Mouse (Mus musculus): Measurements from ENCODE around the gene Mfsd5. TPM values are rescaled to one million over a fixed set of nuclear protein-coding genes. Genes with fewer than 3 reads are reported as not detected.
A peak's percentile ranks its signal among the peaks of the same experiment; 100 is the strongest.

Mfsd5 gene
- polyA plus RNA-seq, 1 experiment from 2014 or later = 63.1 TPM

DNA sequence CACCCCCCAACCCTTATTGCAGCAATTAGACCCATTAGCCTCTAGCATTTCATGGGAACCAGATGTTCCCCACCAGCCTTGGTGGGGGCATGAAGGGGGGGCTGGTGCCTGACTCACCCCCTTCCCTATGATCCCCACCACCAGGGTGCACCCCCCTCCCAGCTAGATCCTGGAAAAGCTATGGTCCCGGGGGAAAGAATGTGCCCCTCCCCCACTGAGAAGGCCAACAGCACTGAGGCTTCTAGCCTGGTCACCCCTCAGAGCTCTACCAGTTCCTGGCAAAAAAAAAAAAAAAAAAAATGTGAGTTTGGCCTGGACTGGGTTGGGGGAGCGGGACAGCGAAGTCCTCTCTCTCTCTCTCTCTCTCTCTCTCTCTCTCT, 30.5 kb upstream of the Mfsd5 start:
- DNase-seq = peak; percentile 73
- Histone ChIP-seq H3K4me2 (peak overlapping the region; percentile 81), H3K27ac (ENCODE audit: low read depth) (peak overlapping the region; percentile 99), H3K4me1 (ENCODE audit: insufficient read depth) (peaks cover 29% of the 10 kb centered on the region), H3K36me3 (ENCODE audit: insufficient read depth) (peaks cover 29% of the 10 kb centered on the region; the same call in 1 of the 2 replicates), H3K27me3 (ENCODE audit: insufficient read depth, low read length) (no peaks in the 10 kb centered on the region), H3K9ac (no peak overlapping the region), H3K9me3 (ENCODE audit: low read depth, low read length) (no peaks in the 10 kb centered on the region), H3K4me3 (ENCODE audit: low read depth, low read length) (peak overlapping the region; percentile 51; the same call in 1 of the 2 replicates)
- 5% methylated on average over 3 of the region's 3 CpGs for WGBS
- TF ChIP-seq CTCF (IDR thresholded peaks at IDR 0.05; ENCODE audit: low read depth) = no peak
- no peak for ATAC-seq (ENCODE audit: insufficient read depth)

DNA sequence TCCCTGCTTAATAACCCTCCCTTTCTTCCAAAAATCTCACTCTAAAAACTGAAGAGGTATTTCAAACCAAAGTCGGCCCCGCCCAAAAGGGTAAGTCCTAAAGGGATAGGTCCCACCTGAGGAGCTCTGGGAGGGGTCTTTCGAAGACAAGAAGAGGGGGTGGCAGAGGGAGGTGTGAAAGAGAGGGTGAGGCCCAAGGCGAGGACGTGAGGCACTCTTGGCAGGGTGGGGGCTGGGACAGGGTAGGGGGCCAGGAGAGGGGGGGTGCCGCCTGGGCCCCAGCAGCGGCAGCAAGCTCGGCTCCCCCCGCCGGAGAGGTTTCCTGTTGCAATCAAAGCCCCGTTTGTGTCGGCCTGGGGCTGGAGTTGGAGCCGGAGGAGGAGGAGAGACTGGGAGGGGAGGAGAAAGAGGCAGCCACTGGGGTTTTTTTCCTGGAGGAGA, 30.0 kb upstream of the Mfsd5 start:
- peak overlapping the region; percentile 33 for H3K9ac ChIP-seq
- H3K4me2 ChIP-seq = peak overlapping the region; percentile 81
- peaks cover 24% of the 10 kb centered on the region for H3K4me1 ChIP-seq (ENCODE audit: insufficient read depth)
- ATAC-seq (ENCODE audit: insufficient read depth) (no peak), DNase-seq (peak; percentile 81)
- TF ChIP-seq CTCF (IDR thresholded peaks at IDR 0.05; ENCODE audit: low read depth) = no peak
- 3% methylated on average over 10 of the region's 13 CpGs for WGBS
- H3K4me3 ChIP-seq (ENCODE audit: low read depth, low read length) = peak overlapping the region; percentile 19
- peak overlapping the region; percentile 99 for H3K27ac ChIP-seq (ENCODE audit: low read depth)
- H3K9me3 ChIP-seq (ENCODE audit: low read depth, low read length) = no peaks in the 10 kb centered on the region
- H3K27me3 ChIP-seq (ENCODE audit: insufficient read depth, low read length) = no peaks in the 10 kb centered on the region
- peaks cover 29% of the 10 kb centered on the region; the same call in 1 of the 2 replicates for H3K36me3 ChIP-seq (ENCODE audit: insufficient read depth)

DNA sequence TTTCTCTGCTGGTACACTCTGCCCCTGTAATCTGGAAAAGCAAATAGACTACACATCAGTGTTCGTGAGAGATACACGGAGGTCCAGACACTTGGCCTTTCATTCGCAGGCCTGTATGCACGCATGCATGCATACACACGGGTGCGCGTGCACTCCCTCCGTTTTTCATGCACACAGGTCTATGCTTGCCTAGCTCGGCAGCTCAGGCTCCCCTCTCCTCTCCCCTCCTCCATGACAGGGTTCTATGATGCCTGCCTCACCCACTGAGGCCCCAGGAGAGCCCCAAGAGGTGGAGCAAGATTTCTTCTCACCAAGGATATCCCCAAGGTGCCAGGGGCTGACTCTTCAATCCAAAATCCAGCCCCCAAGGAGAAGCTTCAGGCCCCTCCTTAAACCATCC, 29.3 kb upstream of the Mfsd5 start:
- DNase-seq (peak; percentile 21), ATAC-seq (ENCODE audit: insufficient read depth) (no peak)
- TF ChIP-seq CTCF (IDR thresholded peaks at IDR 0.05; ENCODE audit: low read depth) = no peak
- Histone ChIP-seq H3K36me3 (ENCODE audit: insufficient read depth) (peaks cover 29% of the 10 kb centered on the region; the same call in 1 of the 2 replicates), H3K9ac (peak overlapping the region; percentile 33), H3K4me1 (ENCODE audit: insufficient read depth) (peaks cover 25% of the 10 kb centered on the region), H3K9me3 (ENCODE audit: low read depth, low read length) (no peaks in the 10 kb centered on the region), H3K4me3 (ENCODE audit: low read depth, low read length) (peak overlapping the region; percentile 19; the same call in 1 of the 2 replicates), H3K27ac (ENCODE audit: low read depth) (peak overlapping the region; percentile 99), H3K4me2 (peak overlapping the region; percentile 81), H3K27me3 (ENCODE audit: insufficient read depth, low read length) (no peaks in the 10 kb centered on the region)
- WGBS = 36% methylated on average over 9 of the region's 9 CpGs

DNA sequence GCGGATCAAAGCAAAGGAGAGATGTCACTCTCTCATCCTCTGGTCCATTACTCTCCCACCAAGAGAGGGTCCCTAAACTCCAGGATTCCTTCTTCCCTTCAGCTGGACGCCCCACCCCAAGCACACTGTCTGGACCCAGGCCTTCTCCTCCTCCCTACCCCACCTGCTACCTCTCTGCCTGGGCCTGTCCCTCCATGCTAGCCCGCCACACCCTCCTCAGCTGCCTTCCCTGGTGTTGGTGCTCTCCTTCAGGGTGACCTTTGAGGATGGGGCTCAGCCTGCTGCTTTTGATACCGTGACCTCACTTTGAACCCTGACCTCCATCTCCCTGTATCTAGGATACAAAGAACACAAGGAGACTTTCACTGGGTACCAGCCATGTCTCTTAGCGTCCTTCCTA, 28.7 kb upstream of the Mfsd5 start:
- no peak for ATAC-seq (ENCODE audit: insufficient read depth)
- 55% methylated on average over 5 of the region's 5 CpGs for WGBS
- Histone ChIP-seq H3K9me3 (ENCODE audit: low read depth, low read length) (no peaks in the 10 kb centered on the region), H3K4me1 (ENCODE audit: insufficient read depth) (peaks cover 26% of the 10 kb centered on the region), H3K27ac (ENCODE audit: low read depth) (peak overlapping the region; percentile 99; the same call in 1 of the 2 replicates), H3K36me3 (ENCODE audit: insufficient read depth) (peaks cover 29% of the 10 kb centered on the region; the same call in 1 of the 2 replicates), H3K4me2 (peak overlapping the region; percentile 81; the same call in 1 of the 2 replicates), H3K4me3 (ENCODE audit: low read depth, low read length) (no peak overlapping the region), H3K27me3 (ENCODE audit: insufficient read depth, low read length) (no peaks in the 10 kb centered on the region), H3K9ac (no peak overlapping the region)
- TF ChIP-seq CTCF (IDR thresholded peaks at IDR 0.05; ENCODE audit: low read depth) = no peak
- DNase-seq = no peak

DNA sequence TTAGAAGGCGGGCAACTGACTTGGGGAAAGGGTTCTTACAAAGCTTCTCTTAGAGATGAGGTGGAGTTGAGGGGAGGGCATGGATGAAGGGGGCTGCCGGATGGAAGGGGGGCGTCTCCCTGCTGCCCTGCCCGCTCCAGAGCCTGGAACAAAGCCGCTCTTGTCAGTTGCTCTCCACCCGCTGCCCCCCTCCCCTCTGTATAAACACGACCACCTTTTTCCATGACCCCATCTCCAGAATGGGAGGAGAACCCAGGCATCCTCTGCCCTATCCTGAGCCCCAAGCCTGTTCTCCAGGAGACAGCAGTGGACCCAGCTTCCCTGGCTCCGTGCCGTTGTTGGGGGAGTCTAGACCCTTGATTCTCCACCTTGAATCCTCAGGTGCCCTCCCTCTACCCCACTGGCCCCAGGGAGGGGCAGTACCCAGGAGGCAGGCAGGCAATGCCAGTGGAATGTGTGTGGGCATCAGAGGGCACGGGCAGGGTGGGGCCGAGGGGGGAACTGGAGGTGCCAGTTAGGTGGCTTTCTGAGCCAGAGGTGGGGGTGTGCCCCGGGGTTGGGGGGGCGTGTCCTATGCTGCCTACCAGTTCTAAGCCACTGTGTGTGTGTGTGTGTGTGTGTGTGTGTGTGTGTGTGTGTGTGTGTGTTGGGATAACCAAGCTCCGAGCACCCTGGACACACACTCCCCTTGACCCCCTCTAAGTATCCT, 23.6 kb upstream of the Mfsd5 start:
- DNase-seq = peak; percentile 32
- H3K4me1 ChIP-seq (ENCODE audit: insufficient read depth) = peaks cover 29% of the 10 kb centered on the region
- H3K4me3 ChIP-seq (ENCODE audit: low read depth, low read length) = peak overlapping the region; percentile 71
- no peak for ATAC-seq (ENCODE audit: insufficient read depth)
- no peaks in the 10 kb centered on the region for H3K9me3 ChIP-seq (ENCODE audit: low read depth, low read length)
- H3K4me2 ChIP-seq = peak overlapping the region; percentile 88
- no peaks in the 10 kb centered on the region for H3K27me3 ChIP-seq (ENCODE audit: insufficient read depth, low read length)
- peak overlapping the region; percentile 93 for H3K27ac ChIP-seq (ENCODE audit: low read depth)
- TF ChIP-seq CTCF (IDR thresholded peaks at IDR 0.05; ENCODE audit: low read depth) = no peak
- H3K36me3 ChIP-seq (ENCODE audit: insufficient read depth) = peaks cover 20% of the 10 kb centered on the region; the same call in 1 of the 2 replicates
- WGBS = 47% methylated on average over 14 of the region's 14 CpGs
- H3K9ac ChIP-seq = peak overlapping the region; percentile 1; the same call in 1 of the 2 replicates

DNA sequence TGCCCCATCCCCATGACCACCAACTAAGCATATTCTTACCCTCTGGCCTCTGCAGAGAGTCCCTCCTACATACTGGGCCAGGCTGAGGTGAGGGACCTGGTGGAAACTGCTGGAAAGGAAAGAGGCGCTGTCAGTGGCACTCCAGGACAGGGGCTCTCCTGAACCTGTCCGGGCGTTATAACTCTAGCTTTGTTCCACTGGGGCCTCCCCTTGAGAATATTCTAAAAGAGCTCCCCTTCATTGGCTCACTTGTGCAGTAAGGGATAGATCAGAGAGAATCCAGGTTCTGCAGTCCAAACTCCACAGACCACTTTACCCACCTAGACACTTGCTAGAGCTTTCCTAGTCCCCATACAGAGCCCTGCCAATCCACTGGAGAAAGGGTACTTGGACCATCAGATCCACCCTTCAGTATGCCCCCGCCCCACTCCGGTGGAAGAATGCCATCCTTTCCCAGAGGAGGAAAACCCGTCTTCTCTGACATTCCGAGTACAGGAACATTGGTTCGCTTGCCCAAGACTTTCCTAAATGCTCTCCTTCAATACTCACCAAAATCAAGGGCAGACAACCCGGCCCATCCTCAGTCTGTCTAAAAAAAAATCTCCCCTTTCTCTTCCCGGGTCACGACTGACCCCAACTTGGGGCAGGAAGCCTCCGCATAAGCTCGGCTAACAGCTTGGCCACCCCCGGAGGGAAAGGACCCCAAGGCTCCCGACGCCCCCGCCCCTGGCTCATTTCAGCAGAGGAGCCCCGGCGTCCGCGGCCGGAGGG, 22.6 kb upstream of the Mfsd5 start:
- Histone ChIP-seq H3K4me3 (ENCODE audit: low read depth, low read length) (peak overlapping the region; percentile 71), H3K27ac (ENCODE audit: low read depth) (peak overlapping the region; percentile 93), H3K9me3 (ENCODE audit: low read depth, low read length) (no peaks in the 10 kb centered on the region), H3K4me1 (ENCODE audit: insufficient read depth) (peaks cover 26% of the 10 kb centered on the region), H3K36me3 (ENCODE audit: insufficient read depth) (peaks cover 14% of the 10 kb centered on the region; the same call in 1 of the 2 replicates), H3K9ac (peak overlapping the region; percentile 83), H3K27me3 (ENCODE audit: insufficient read depth, low read length) (no peaks in the 10 kb centered on the region), H3K4me2 (peak overlapping the region; percentile 88)
- DNase-seq = no peak
- no peak for ATAC-seq (ENCODE audit: insufficient read depth)
- no peak for TF ChIP-seq CTCF (IDR thresholded peaks at IDR 0.05; ENCODE audit: low read depth)
- WGBS = 6% methylated on average over 22 of the region's 22 CpGs

Measured in lung, embryonic 14.5 days (tissue).